Mouse (Mus musculus): ENCODE data around the gene Spint1. TPM values are rescaled to one million over a fixed set of nuclear protein-coding genes. Genes with fewer than 3 reads are reported as not detected.

The Spint1 gene
- polyA plus RNA-seq, 1 experiment from 2014 or later = 0.65 TPM

GRCm38 (mm10) chr2:119298330-119298729 is 61.2 kb downstream of the Spint1 start:
- no peak overlapping the region for H3K4me3 ChIP-seq
- ATAC-seq (replicated peaks) = no peak
- WGBS = 48% methylated on average over 5 of the region's 5 CpGs
- H3K27me3 ChIP-seq (replicated peaks) = no peaks in the 10 kb centered on the region
- H3K9ac ChIP-seq = no peak overlapping the region
- H3K9me3 ChIP-seq = no peaks in the 10 kb centered on the region
- no peak overlapping the region for H3K27ac ChIP-seq
- peaks cover 18% of the 10 kb centered on the region; the same call in 1 of the 2 replicates for H3K36me3 ChIP-seq (replicated peaks)
- no peak overlapping the region for H3K4me2 ChIP-seq
- H3K4me1 ChIP-seq = peaks cover 17% of the 10 kb centered on the region

- 90% methylated on average over 2 of the region's 2 CpGs for WGBS
- H3K9me3 ChIP-seq = no peaks in the 10 kb centered on the region
- H3K4me1 ChIP-seq = peaks cover 17% of the 10 kb centered on the region
- H3K4me3 ChIP-seq = no peak overlapping the region
- no peaks in the 10 kb centered on the region for H3K27me3 ChIP-seq (replicated peaks)
- ATAC-seq (replicated peaks) = no peak
- H3K36me3 ChIP-seq (replicated peaks) = peaks cover 13% of the 10 kb centered on the region; the same call in 1 of the 2 replicates
- no peak overlapping the region for H3K4me2 ChIP-seq
- H3K27ac ChIP-seq = no peak overlapping the region
- H3K9ac ChIP-seq = no peak overlapping the region
Observed at GRCm38 (mm10) chr2:119298839-119299238, 61.7 kb downstream of the Spint1 start.

Other genes with a start within 250 kb of the Spint1 start
- gene Ccdc32, start 208.0 kb upstream of the Spint1 start, polyA plus RNA-seq (2015; fragmentation: Nextera tagmentation; extraction: Ambion mirVana) = 37.1 and 38.5 TPM in 2 replicates
- 4.6 and 4.9 TPM in 2 replicates for gene Rpusd2, start 202.6 kb upstream of the Spint1 start, polyA plus RNA-seq (2015; fragmentation: Nextera tagmentation; extraction: Ambion mirVana)
- 5.9 and 7.2 TPM in 2 replicates for gene Knl1, start 190.2 kb upstream of the Spint1 start, polyA plus RNA-seq (2015; fragmentation: Nextera tagmentation; extraction: Ambion mirVana)
- 8.3 and 9.8 TPM in 2 replicates for gene Rad51, start 124.6 kb upstream of the Spint1 start, polyA plus RNA-seq (2015; fragmentation: Nextera tagmentation; extraction: Ambion mirVana)
- gene Rmdn3, start 80.3 kb upstream of the Spint1 start, polyA plus RNA-seq (2015; fragmentation: Nextera tagmentation; extraction: Ambion mirVana) = 46.7 and 49.6 TPM in 2 replicates
- gene Gchfr, start 69.6 kb upstream of the Spint1 start, polyA plus RNA-seq (2015; fragmentation: Nextera tagmentation; extraction: Ambion mirVana) = 6.8 and 7.8 TPM in 2 replicates
- 1.1 and 1.2 TPM in 2 replicates for gene Gm14137, start 62.9 kb upstream of the Spint1 start, polyA plus RNA-seq (2015; fragmentation: Nextera tagmentation; extraction: Ambion mirVana)
- 68.3 and 73.3 TPM in 2 replicates for gene Zfyve19, start 28.7 kb upstream of the Spint1 start, polyA plus RNA-seq (2015; fragmentation: Nextera tagmentation; extraction: Ambion mirVana)
- gene Dnajc17, start 28.6 kb upstream of the Spint1 start, polyA plus RNA-seq (2015; fragmentation: Nextera tagmentation; extraction: Ambion mirVana) = 25.0 and 29.4 TPM in 2 replicates
- not detected in 2 replicates for gene Ppp1r14d, start 7.5 kb upstream of the Spint1 start, polyA plus RNA-seq (2015; fragmentation: Nextera tagmentation; extraction: Ambion mirVana)
- 43.3 and 45.5 TPM in 2 replicates for gene Rhov, start 33.9 kb downstream of the Spint1 start, polyA plus RNA-seq (2015; fragmentation: Nextera tagmentation; extraction: Ambion mirVana)
- 31.7 and 32.3 TPM in 2 replicates for gene Vps18, start 51.4 kb downstream of the Spint1 start, polyA plus RNA-seq (2015; fragmentation: Nextera tagmentation; extraction: Ambion mirVana)
- 5.2 and 5.3 TPM in 2 replicates for gene Dll4, start 88.4 kb downstream of the Spint1 start, polyA plus RNA-seq (2015; fragmentation: Nextera tagmentation; extraction: Ambion mirVana)
- gene Chac1, start 113.9 kb downstream of the Spint1 start, polyA plus RNA-seq (2015; fragmentation: Nextera tagmentation; extraction: Ambion mirVana) = 8.1 and 9.0 TPM in 2 replicates
- 3.1 and 3.3 TPM in 2 replicates for gene Ino80, start 240.3 kb downstream of the Spint1 start, polyA plus RNA-seq (2015; fragmentation: Nextera tagmentation; extraction: Ambion mirVana)

All from midbrain, embryonic 15.5 days (tissue).